Mouse (Mus musculus) macrophage (primary cell): Measurements from ENCODE around the gene Pld5. TPM values are rescaled to one million over a fixed set of nuclear protein-coding genes. Genes with fewer than 3 reads are reported as not detected.

Experiments used
- H3K27ac ChIP-seq: fragments of 350-480 bp; formaldehyde crosslinking; 2 replicates; pipeline ENCODE4 v1.9.0; 2021
- H3K36me3 ChIP-seq: fragments of 350-480 bp; formaldehyde crosslinking; 2 replicates; pipeline ENCODE4 v1.9.0; 2021; ENCODE audit errors: inconsistent target
- H3K4me3 ChIP-seq: fragments of 350-480 bp; formaldehyde crosslinking; 2 replicates; pipeline ENCODE4 v1.9.0; 2021; ENCODE audit errors: inconsistent target
- H3K79me2 ChIP-seq: fragments of 350-480 bp; formaldehyde crosslinking; 2 replicates; pipeline ENCODE4 v1.9.0; 2021; ENCODE audit errors: inconsistent target
- WGBS: methylation state at CpG from one replicate; pipeline ENCODE4 v1.1.7; 2026; ENCODE audit warnings: inconsistent platforms; ENCODE audit not compliant: missing documents; 5-methylcytosine and 5-hydroxymethylcytosine counted together
- polyA plus RNA-seq: library from polyadenylated mRNA; stranded (reverse); fragments of 250-400 nt; gene quantifications from 3 replicates; pipeline ENCODE4 v1.2.4, GENCODE M21; 2018; ENCODE audit warnings: inconsistent platforms

Pld5 gene
- polyA plus RNA-seq, 1 experiment from 2014 or later = not detected

GRCm38 (mm10) chr1:176043056-176043455 is 232.1 kb downstream of the Pld5 start:
- 81% methylated on average over 4 of the region's 4 CpGs for WGBS
- Histone ChIP-seq H3K79me2 (no peaks in the 10 kb centered on the region), H3K27ac (no peak overlapping the region), H3K36me3 (no peaks in the 10 kb centered on the region), H3K4me3 (no peak overlapping the region)

- Histone ChIP-seq H3K4me3 (no peak overlapping the region), H3K36me3 (no peaks in the 10 kb centered on the region), H3K79me2 (no peaks in the 10 kb centered on the region), H3K27ac (no peak overlapping the region)
- 67% methylated on average over 3 of the region's 3 CpGs for WGBS
Observed at GRCm38 (mm10) chr1:176039923-176040322, 235.2 kb downstream of the Pld5 start.

- no peak overlapping the region for H3K27ac ChIP-seq
- no peaks in the 10 kb centered on the region for H3K36me3 ChIP-seq
- H3K79me2 ChIP-seq = no peaks in the 10 kb centered on the region
- 76% methylated on average over 3 of the region's 3 CpGs for WGBS
- H3K4me3 ChIP-seq = no peak overlapping the region
Observed at GRCm38 (mm10) chr1:176036028-176036427, 239.1 kb downstream of the Pld5 start.

GRCm38 (mm10) chr1:176034699-176035098 is 240.4 kb downstream of the Pld5 start:
- Histone ChIP-seq H3K4me3 (no peak overlapping the region), H3K27ac (no peak overlapping the region), H3K79me2 (no peaks in the 10 kb centered on the region), H3K36me3 (no peaks in the 10 kb centered on the region)
- 82% methylated on average over 6 of the region's 6 CpGs for WGBS

GRCm38 (mm10) chr1:176033698-176034097 is 241.4 kb downstream of the Pld5 start:
- Histone ChIP-seq H3K36me3 (no peaks in the 10 kb centered on the region), H3K79me2 (no peaks in the 10 kb centered on the region), H3K27ac (no peak overlapping the region), H3K4me3 (no peak overlapping the region)
- 85% methylated on average over 5 of the region's 5 CpGs for WGBS

- Histone ChIP-seq H3K36me3 (no peaks in the 10 kb centered on the region), H3K4me3 (no peak overlapping the region), H3K79me2 (no peaks in the 10 kb centered on the region), H3K27ac (no peak overlapping the region)
- 94% methylated on average over 1 of the region's 1 CpGs for WGBS
Observed at GRCm38 (mm10) chr1:176029063-176029462, 246.0 kb downstream of the Pld5 start.

- WGBS = 85% methylated on average over 3 of the region's 3 CpGs
- Histone ChIP-seq H3K36me3 (no peaks in the 10 kb centered on the region), H3K4me3 (no peak overlapping the region), H3K27ac (no peak overlapping the region), H3K79me2 (no peaks in the 10 kb centered on the region)
Observed at GRCm38 (mm10) chr1:176028397-176028796, 246.7 kb downstream of the Pld5 start.

GRCm38 (mm10) chr1:176024501-176024900 is 250.6 kb downstream of the Pld5 start:
- Histone ChIP-seq H3K27ac (no peak overlapping the region), H3K4me3 (no peak overlapping the region), H3K36me3 (no peaks in the 10 kb centered on the region), H3K79me2 (no peaks in the 10 kb centered on the region)
- 67% methylated on average over 1 of the region's 1 CpGs for WGBS

- H3K27ac ChIP-seq = no peak overlapping the region
- no peaks in the 10 kb centered on the region for H3K79me2 ChIP-seq
- WGBS = 96% methylated on average over 3 of the region's 3 CpGs
- H3K36me3 ChIP-seq = no peaks in the 10 kb centered on the region
- H3K4me3 ChIP-seq = no peak overlapping the region
Observed at GRCm38 (mm10) chr1:176018523-176018922, 256.6 kb downstream of the Pld5 start.

- no peaks in the 10 kb centered on the region for H3K79me2 ChIP-seq
- WGBS = 65% methylated on average over 3 of the region's 3 CpGs
Observed at GRCm38 (mm10) chr1:176016076-176016475, 259.0 kb downstream of the Pld5 start.

GRCm38 (mm10) chr1:176013497-176014268 is 261.4 kb downstream of the Pld5 start:
- H3K36me3 ChIP-seq = no peaks in the 10 kb centered on the region
- 94% methylated on average over 3 of the region's 3 CpGs for WGBS

More at GRCm38 (mm10) chr1:176016076-176016475, 259.0 kb downstream of the Pld5 start:
- Histone ChIP-seq H3K4me3 (no peak overlapping the region), H3K27ac (no peak overlapping the region), H3K36me3 (no peaks in the 10 kb centered on the region)

GRCm38 (mm10) chr1:176011535-176011934 is 263.6 kb downstream of the Pld5 start:
- no peak overlapping the region for H3K4me3 ChIP-seq
- H3K36me3 ChIP-seq = no peaks in the 10 kb centered on the region
- no peaks in the 10 kb centered on the region for H3K79me2 ChIP-seq

More at GRCm38 (mm10) chr1:176013497-176014268, 261.4 kb downstream of the Pld5 start:
- Histone ChIP-seq H3K4me3 (no peak overlapping the region), H3K27ac (no peak overlapping the region), H3K79me2 (no peaks in the 10 kb centered on the region)

GRCm38 (mm10) chr1:176011072-176011471 is 264.0 kb downstream of the Pld5 start:
- Histone ChIP-seq H3K27ac (no peak overlapping the region), H3K79me2 (no peaks in the 10 kb centered on the region), H3K4me3 (no peak overlapping the region), H3K36me3 (no peaks in the 10 kb centered on the region)

More at GRCm38 (mm10) chr1:176011535-176011934, 263.6 kb downstream of the Pld5 start:
- H3K27ac ChIP-seq = no peak overlapping the region

GRCm38 (mm10) chr1:176008411-176008810 is 266.7 kb downstream of the Pld5 start:
- no peaks in the 10 kb centered on the region for H3K79me2 ChIP-seq
- H3K4me3 ChIP-seq = no peak overlapping the region
- H3K36me3 ChIP-seq = no peaks in the 10 kb centered on the region
- H3K27ac ChIP-seq = no peak overlapping the region
- WGBS = 88% methylated on average over 2 of the region's 2 CpGs

- no peaks in the 10 kb centered on the region for H3K79me2 ChIP-seq
- no peak overlapping the region for H3K4me3 ChIP-seq
- no peaks in the 10 kb centered on the region for H3K36me3 ChIP-seq
- no peak overlapping the region for H3K27ac ChIP-seq
- WGBS = 86% methylated on average over 5 of the region's 5 CpGs
Observed at GRCm38 (mm10) chr1:176000599-176000998, 274.5 kb downstream of the Pld5 start.
